Mouse (Mus musculus): ENCODE data around the gene Ubr4.

DNA sequence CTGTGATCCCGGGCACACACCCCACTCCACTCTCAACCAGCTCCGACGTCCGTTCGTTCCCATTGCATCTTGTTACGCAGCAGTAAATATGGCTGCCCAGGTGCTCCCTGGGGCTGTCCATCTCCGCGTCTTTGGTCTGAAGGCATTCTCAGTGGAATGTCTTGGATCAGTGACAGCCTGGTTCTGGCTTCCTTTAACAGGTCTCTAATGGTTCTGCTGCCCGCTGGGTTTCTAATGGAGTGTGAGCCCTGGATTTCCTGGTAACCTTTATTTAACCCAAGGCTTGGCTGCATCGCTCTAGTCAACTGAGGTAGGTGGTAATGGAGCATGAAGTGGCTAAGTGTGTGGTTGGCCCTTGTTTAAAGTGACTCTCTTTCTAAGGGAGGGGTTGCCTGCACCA is 179.7 kb downstream of the Ubr4 start:
- no peak for TF ChIP-seq POLR2A (IDR thresholded peaks at IDR 0.05; ENCODE audit: low read depth, low read length)
- no peak for TF ChIP-seq CTCF (conservative IDR thresholded peaks at IDR 0.05; ENCODE audit: insufficient read depth, insufficient read length, low read depth, low read length)

Measured in kidney, adult 2 months (tissue).